Mouse (Mus musculus) lung, postnatal 0 days (tissue): ENCODE measurements at regions not wholly inside any gene's neighbourhood (a gene's known extent, or its start where the extent isn't known, plus 50 kb on each side); places are given as distances from the start of the nearest gene placed in this dataset.

Experiments
- CTCF ChIP-seq: IDR thresholded peaks from 2 replicates; pipeline ENCODE4 v1.5.1; 2016; ENCODE audit warnings: antibody characterized with exemption, mild to moderate bottlenecking
- EP300 ChIP-seq: IDR thresholded peaks from 2 replicates; pipeline ENCODE4 v1.6.1; 2016; ENCODE audit warnings: antibody characterized with exemption, mild to moderate bottlenecking, control low read depth

- TF ChIP-seq CTCF (no peak), EP300 (no peak)
These were observed 132.1 kb downstream of the Fam174a start for GRCm38 (mm10) chr1:95445541-95445940.
